Mouse (Mus musculus) thymus, postnatal 25 days (tissue): ENCODE measurements around the gene Trib3.
"Not testable (repeated sequence)": the region's sequence is repeated elsewhere in the genome, so short reads cannot be mapped to it uniquely, and the experiment has no call there.

ENCODE experiments used
- DNase-seq: peaks from one replicate; pipeline ENCODE4 v3.0.0; 2022

The Trib3 gene

DNA sequence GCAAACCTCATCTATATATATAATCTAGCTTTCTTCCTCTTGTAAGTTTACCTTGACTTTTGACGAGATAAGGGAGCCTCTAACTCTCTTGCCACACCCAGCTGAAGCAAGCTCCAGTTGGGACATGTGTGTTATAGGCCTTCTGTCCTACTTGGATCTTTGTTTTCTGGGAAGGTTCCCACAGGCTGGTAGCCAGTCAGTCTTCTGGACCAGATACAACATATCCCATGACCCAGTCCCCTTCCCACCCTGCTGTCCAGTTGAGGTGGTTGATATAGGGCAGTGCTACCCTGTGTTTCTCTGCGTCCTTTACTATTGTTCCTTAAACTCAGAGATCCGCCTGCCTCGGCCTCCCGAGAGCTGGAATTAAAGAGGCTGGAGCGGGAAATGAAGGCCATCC, 38.4 kb downstream of the Trib3 start:
- DNase-seq, result no peak

DNA sequence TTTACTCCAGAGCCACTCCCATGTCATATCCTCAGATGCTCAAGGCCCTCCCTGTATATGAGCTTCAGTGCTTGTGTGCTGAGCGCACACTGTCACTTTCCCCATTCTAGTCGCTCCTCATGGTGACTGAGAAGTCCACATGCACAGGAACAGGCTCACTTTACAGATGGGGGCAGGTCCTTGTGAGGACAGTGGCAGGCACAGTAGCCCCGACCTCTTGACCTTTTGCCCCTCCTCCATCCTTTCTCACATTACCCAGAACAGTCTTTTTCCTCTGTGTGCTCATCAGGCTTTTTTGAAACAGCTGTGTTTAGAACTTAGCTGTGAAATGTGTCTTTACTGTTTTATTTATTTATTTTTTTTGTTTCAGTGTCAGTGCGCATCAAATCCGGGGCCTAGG, 40.1 kb downstream of the Trib3 start:
- DNase-seq, result no peak

DNA sequence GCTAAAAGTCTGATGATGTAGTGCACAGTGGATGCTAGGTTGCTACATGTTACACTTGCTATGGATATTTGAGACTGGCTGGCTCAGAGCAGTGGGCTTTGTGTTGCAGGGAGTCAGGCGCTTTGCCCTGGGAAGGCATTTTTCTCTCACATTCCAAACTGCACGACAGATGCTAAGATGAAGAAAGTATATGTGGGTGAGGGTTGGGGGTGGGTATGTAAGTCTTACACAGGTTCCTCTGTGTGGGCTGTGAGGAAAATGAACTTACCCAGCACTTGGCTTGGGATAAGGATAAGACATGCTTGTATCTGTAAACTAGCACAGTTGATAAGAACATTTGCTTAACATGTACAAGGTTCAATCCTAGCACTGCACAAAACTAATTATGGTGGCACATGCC, 41.0 kb downstream of the Trib3 start:
- DNase-seq, result no peak

DNA sequence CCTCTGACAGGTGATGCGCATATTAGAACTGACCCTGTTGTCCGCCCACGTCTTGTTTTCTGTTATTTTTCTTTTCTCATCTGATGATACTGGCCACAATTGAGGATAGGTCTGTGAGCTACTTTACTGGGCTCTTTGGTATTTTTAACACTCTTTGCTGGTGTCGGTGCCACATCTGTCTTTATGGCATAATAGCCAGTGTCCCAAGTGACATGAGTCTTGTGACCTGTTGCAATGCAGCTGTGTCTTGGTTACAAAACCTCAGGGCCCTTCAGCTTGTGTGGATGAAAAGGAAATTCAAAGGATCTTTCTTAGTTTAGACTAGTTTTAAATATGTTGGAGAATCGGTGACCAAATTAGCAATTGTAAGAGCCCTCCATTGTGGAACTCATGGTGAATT, 49.3 kb downstream of the Trib3 start:
- no peak for DNase-seq

DNA sequence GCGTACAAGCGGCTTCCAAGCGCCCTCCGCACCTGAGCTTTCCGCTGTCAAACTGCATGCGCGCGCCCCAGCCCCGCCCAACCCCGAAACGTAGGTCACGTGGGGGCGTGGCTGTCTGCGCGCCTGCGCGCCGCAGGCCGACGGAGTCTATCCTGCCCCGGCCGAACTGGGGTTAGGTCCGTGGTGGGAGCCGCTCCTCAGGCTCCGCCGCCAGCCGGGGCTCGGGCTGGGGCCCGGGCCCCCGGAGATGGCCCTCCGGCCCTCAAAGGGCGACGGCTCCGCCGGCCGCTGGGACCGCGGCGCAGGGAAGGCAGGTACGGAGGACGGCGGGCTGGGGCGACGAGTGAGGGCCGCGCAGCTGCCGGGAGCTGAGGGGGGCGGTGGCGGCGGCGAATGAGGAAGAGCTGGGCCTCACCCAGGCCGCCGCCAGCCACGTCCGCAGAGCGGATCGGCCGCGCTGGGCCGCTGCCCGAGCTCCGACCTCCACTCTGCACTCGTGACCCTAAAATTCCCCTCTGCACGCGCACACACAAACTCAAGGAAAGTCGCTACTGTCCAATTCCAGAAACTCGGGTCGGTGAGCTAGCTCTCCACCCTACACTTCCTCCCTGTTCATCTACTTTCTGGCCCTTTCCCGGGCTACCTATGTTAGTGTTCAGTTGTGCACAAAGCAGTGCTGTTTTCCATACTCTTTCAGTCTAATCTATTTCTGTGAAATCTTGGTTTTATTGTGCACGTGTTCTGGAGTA, 49.9 kb downstream of the Trib3 start, which contains the start of gene Tbc1d20:
TSS of gene Tbc1d20 (plus strand) at position 102 of the 749 bp plus-strand sequence.
- DNase-seq, result peak; percentile 92

DNA sequence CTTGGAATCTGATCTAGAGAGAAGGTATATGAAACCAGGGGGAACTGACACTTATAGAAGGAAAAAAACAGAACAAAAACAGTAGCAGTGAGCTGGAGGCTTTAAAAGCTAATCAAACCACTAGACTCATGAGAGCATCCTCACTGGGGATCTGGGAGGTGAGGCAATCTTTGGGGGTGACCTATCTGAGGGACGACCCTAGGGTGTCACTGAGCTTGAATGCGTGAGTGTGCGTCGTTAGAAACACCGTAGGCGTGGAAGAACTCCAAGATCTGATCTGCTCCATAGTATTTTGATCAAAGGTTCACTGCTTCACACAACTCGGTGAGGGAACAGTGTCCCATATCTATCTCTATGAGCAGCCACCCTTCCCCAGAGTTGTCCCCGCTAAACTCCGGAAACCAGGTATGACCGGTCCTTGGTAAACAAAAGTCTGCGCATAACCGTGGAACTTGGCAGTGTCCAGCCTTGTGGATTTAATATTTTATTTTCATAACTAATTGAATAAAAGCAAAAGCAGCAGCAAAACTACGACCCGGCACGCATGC, 50.6 kb downstream of the Trib3 start:
- DNase-seq, result no peak

DNA sequence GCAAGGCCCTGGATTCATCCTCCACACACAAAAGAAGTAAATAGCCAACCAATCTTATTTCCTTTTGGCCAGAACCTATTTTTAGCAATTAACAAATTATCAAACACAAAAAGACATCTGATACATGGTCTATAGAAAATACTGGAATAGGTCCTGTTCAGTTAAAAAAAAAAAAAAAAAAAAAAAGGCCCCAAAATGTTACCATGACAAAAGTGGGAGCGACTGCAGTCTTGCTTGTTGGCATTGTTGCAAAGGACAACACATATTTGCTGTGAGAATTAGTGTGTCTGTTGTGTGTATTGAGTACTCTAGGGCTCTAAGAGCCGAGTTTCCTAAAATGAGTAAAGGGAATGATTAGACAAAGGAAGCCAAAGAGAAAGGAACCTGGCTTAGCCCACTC, 51.4 kb downstream of the Trib3 start:
- DNase-seq, result no peak

DNA sequence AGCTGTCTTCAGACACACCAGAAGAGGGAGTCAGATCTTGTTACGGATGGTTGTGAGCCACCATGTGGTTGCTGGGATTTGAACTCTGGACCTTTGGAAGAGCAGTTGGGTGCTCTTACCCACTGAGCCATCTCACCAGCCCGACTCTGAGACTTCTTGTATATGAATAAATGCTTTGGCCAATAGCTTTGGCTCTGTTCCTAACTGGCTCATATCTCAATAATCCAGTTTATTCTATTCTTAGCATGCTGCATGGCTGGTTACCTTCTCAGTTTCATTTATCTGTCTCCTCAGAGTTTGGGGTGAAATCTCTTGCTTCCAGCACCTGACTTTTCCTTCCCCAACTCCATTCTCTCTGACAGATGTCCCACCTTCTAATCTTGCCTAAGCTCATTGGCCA, 54.2 kb downstream of the Trib3 start:
- not testable (repeated sequence) for DNase-seq

DNA sequence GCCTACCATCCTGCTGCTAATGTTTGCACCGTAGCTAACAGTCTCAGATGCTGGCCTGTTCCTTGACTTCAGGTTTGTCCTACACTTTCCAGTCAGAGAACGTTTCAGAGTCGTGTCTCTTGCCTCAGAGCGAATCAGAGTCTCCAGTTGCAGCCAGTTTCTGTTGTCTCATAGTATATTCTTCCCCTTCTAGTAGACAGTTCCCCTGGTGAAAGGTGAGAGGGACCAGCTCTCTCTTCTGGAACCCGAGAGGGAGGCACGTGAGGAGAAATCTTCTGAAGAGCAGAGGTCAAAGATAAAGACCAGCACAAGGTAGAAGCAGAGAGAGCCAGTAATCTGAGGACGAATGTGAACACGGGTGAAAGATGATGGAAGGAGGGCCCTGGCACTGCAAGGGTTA, 55.8 kb downstream of the Trib3 start:
- no peak for DNase-seq

DNA sequence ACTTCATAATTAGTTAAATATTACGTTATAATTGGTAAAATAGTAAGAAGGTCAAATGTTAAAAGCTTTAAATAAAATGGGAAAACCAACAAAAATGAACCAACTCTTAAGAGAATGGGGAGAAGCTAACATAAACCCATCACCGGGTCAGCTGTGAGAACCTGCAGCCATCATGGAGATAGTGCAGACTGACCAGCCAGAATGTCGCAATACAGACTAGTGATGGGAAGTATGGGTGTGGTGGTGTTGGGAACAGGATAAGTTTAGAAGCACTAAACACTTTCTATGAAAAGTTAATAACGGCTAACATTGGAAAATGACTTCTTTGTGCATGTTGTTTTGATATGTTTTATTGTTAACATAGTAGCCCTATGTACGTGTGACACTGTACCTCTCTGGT, 56.3 kb downstream of the Trib3 start:
- no peak for DNase-seq
